Mouse (Mus musculus): ENCODE data around the gene Mettl27. TPM values are rescaled to one million over a fixed set of nuclear protein-coding genes. Genes with fewer than 3 reads are reported as not detected.
A peak's percentile ranks its signal among the peaks of the same experiment; 100 is the strongest.

Mettl27 gene
- polyA plus RNA-seq (2017; shearing (Covaris generic)): 10 to 100 TPM; 20.4 to 23.3 TPM

- ATAC-seq: peak; percentile 89
These were observed at the start of gene Mettl27 for GRCm38 (mm10) chr5:134932179-134932902. TSS of gene Mettl27 (plus strand) at chr5:134932368.

GRCm38 (mm10) chr5:134883077-134883476 is 49.1 kb upstream of the Mettl27 start:
- ATAC-seq: no peak

GRCm38 (mm10) chr5:134887447-134888335 is 44.5 kb upstream of the Mettl27 start:
- ATAC-seq: no peak

GRCm38 (mm10) chr5:134888505-134888904 is 43.7 kb upstream of the Mettl27 start:
- no peak for ATAC-seq

GRCm38 (mm10) chr5:134890601-134891054 is 41.5 kb upstream of the Mettl27 start:
- no peak for ATAC-seq

- ATAC-seq: no peak
These were observed 40.6 kb upstream of the Mettl27 start for GRCm38 (mm10) chr5:134891552-134891951.

GRCm38 (mm10) chr5:134892717-134893116 is 39.5 kb upstream of the Mettl27 start:
- ATAC-seq: no peak

GRCm38 (mm10) chr5:134895291-134895690 is 36.9 kb upstream of the Mettl27 start:
- no peak for ATAC-seq

GRCm38 (mm10) chr5:134896965-134897364 is 35.2 kb upstream of the Mettl27 start:
- ATAC-seq: no peak

GRCm38 (mm10) chr5:134897596-134897995 is 34.6 kb upstream of the Mettl27 start:
- no peak for ATAC-seq

GRCm38 (mm10) chr5:134901012-134901643 is 31.0 kb upstream of the Mettl27 start:
- no peak for ATAC-seq

GRCm38 (mm10) chr5:134901644-134902027 is 30.5 kb upstream of the Mettl27 start:
- no peak for ATAC-seq

GRCm38 (mm10) chr5:134906633-134907032 is 25.5 kb upstream of the Mettl27 start, which contains the start of gene Tmem270:
TSS of gene Tmem270 (minus strand) at chr5:134906733.
- ATAC-seq: no peak

- peak; percentile 91 for ATAC-seq
These were observed 25.0 kb upstream of the Mettl27 start for GRCm38 (mm10) chr5:134907135-134907534.

GRCm38 (mm10) chr5:134911901-134912300 is 20.3 kb upstream of the Mettl27 start:
- ATAC-seq: no peak

- ATAC-seq: no peak
These were observed 18.8 kb upstream of the Mettl27 start for GRCm38 (mm10) chr5:134913352-134913751.

- ATAC-seq: no peak
These were observed 18.4 kb upstream of the Mettl27 start for GRCm38 (mm10) chr5:134913753-134914152.

- ATAC-seq: no peak
These were observed 17.7 kb upstream of the Mettl27 start for GRCm38 (mm10) chr5:134914510-134914909.

GRCm38 (mm10) chr5:134915311-134915710 is 16.9 kb upstream of the Mettl27 start, which contains the start of gene Cldn13:
TSS of gene Cldn13 (minus strand) at chr5:134915526.
- no peak for ATAC-seq

- ATAC-seq: peak; percentile 36
These were observed 13.9 kb upstream of the Mettl27 start for GRCm38 (mm10) chr5:134918071-134918832.

GRCm38 (mm10) chr5:134919097-134919496 is 13.1 kb upstream of the Mettl27 start:
- ATAC-seq: no peak

- no peak for ATAC-seq
These were observed 12.0 kb upstream of the Mettl27 start for GRCm38 (mm10) chr5:134920106-134920687.

Measured in activated CD4-positive, CD25-positive, alpha-beta regulatory T cell, adult 4 months (primary cell).